Mouse (Mus musculus): ENCODE data around the gene Igf2bp1.
A peak's percentile ranks its signal among the peaks of the same experiment; 100 is the strongest.

DNA sequence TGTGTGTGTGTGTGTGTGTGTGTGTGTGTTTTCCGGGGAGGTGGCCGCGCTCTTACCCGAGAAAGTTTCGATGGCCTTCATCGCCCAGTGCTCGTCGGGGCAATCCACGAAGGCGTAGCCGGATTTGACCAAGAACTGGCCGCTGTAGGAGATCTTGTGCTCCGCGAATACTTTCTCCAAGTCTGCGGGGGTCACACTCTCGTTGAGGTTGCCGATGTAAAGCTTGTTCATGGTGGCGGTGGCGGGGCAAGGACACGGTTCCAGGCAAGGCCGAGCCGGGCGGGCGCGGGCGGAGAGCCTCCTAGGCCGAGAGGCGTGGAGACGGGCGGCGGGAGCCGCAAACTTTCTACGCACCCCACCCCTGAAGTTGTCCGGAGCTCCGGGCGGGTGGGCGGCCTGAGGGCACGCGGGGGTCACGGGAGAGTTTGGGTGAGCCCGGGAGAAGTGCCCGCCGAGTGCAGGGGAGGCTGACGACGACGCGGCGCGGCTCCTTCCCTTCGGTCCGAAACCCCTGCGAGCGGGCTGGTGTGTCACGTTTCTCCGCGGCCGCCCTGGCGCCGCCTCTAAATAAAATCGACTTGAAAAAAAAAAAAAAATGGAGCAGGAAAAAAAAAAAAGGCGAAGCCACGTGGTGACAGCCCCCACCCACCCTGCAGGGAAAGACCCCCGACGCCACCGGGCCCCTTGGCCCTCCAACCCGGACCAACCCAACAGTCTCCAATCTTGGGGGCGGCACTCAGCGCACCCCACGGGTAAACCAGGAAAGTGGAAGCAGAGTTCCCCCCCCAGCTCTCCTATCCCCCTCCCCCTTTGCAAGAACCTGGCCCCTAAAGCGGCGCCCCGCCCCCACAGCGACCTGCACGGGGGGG is at the start of gene Igf2bp1:
- 0 out of 2 replicates have a peak, but pooled peaks have one; percentile 7 for TF ChIP-seq HCFC1 (IDR thresholded peaks at IDR 0.05; ENCODE audit: borderline replicate concordance, insufficient read depth, low read length)
- no peak for TF ChIP-seq CHD2 (IDR thresholded peaks at IDR 0.05; ENCODE audit: low read depth, low read length)

Measured in ES-E14 (cell line).